Mouse (Mus musculus) bone marrow macrophage, adult 2 months (primary cell): ENCODE results near the gene Ppp2r5a. TPM values are rescaled to one million over a fixed set of nuclear protein-coding genes. Genes with fewer than 3 reads are reported as not detected.

Source experiments
- H3K27ac ChIP-seq: 2 replicates; pipeline ENCODE4 v1.5.1; 2012; ENCODE audit warnings: low read depth, low read length; ENCODE audit not compliant: insufficient read depth
- H3K4me1 ChIP-seq: 2 replicates; pipeline ENCODE4 v1.6.1; 2012; ENCODE audit warnings: low read length; ENCODE audit not compliant: control insufficient read depth, insufficient read depth
- H3K4me3 ChIP-seq: 2 replicates; pipeline ENCODE4 v1.5.1; 2012; ENCODE audit warnings: mild to moderate bottlenecking, low read length, moderate library complexity; ENCODE audit not compliant: insufficient read depth
- CTCF ChIP-seq: IDR thresholded peaks from 2 replicates; pipeline ENCODE4 v1.5.1; 2012; ENCODE audit warnings: low read depth, mild to moderate bottlenecking, low read length, moderate library complexity
- POLR2A ChIP-seq: IDR thresholded peaks from 2 replicates; pipeline ENCODE4 v1.6.1; 2012; ENCODE audit warnings: mild to moderate bottlenecking, low read depth, low read length, borderline replicate concordance
- polyA plus RNA-seq: library from polyadenylated mRNA; stranded (reverse); fragments of >200 nt; gene quantifications from 2 replicates; pipeline ENCODE4 v1.2.4, GENCODE M21; 2012; ENCODE audit not compliant: missing spikeins, insufficient read depth, insufficient read length

Ppp2r5a gene
- polyA plus RNA-seq, 1 experiment, result 113 TPM

DNA sequence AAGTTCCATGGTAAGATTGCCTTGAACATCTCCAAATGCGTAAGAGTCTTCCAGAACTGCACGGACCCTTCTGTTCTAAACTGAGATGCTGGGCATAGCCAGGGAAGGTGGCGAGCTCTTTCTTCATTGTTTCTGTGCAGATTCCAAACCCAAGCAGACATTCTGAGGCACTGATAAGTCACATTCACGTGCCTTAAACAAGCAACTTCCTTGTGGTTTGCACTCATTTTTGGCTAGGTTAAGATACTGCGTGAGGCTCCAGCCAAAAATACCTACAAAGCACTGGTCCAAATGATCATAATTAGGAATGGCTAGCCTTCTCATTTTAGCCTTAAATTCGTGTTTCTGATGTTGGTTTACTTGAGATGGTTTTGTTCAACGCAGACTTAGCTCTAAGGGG lies 43.6 kb downstream of the Ppp2r5a start:
- no peak for TF ChIP-seq POLR2A
- no peak for TF ChIP-seq CTCF
- H3K4me1 ChIP-seq, result no peaks in the 10 kb centered on the region

DNA sequence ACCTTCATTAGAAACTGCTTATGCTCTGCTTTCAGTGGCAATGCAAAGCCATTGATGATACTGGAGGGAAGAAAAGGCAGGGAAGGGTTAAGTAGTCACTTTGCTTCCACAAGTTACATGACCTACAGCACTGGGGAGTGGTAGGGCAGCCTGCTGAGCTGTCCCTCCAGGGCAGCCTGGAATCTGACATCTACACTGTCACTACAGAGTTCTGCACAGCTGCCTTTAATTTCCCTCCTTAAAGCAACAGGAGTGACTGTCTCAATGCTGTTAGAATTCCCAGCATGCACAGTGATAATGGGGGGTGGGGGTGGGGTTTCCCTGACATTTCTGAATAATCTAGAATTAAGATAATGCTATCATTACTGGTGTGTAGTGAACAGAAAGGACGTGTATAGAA lies 46.1 kb downstream of the Ppp2r5a start:
- H3K4me1 ChIP-seq, result no peaks in the 10 kb centered on the region
- no peak overlapping the region for H3K4me3 ChIP-seq
- TF ChIP-seq POLR2A (no peak), CTCF (no peak)
- H3K27ac ChIP-seq, result no peak overlapping the region

More for the DNA sequence above, 43.6 kb downstream of the Ppp2r5a start:
- Histone ChIP-seq H3K27ac (no peak overlapping the region), H3K4me3 (no peak overlapping the region)

DNA sequence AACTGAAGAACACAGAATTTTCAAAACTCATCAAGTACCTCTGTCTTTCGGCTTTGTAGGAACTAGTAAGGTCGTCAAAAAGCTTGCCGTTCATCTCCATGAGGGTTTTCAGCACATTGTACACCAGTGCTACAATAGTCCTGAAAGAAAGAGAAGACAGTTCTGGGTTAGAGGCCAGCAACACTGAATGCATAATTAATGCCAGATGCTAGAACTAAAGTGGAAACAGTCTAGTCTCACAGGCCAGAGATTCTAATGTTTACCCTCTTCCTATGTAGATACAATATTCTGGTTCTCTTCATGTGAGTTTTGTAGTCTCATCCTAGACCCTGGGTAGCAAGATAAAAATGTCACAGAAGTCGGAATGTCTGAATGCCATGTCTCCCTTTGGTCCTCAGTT lies 49.2 kb downstream of the Ppp2r5a start:
- Histone ChIP-seq H3K4me3 (no peak overlapping the region), H3K4me1 (peaks cover 10% of the 10 kb centered on the region), H3K27ac (no peak overlapping the region)
- TF ChIP-seq POLR2A (no peak), CTCF (no peak)

DNA sequence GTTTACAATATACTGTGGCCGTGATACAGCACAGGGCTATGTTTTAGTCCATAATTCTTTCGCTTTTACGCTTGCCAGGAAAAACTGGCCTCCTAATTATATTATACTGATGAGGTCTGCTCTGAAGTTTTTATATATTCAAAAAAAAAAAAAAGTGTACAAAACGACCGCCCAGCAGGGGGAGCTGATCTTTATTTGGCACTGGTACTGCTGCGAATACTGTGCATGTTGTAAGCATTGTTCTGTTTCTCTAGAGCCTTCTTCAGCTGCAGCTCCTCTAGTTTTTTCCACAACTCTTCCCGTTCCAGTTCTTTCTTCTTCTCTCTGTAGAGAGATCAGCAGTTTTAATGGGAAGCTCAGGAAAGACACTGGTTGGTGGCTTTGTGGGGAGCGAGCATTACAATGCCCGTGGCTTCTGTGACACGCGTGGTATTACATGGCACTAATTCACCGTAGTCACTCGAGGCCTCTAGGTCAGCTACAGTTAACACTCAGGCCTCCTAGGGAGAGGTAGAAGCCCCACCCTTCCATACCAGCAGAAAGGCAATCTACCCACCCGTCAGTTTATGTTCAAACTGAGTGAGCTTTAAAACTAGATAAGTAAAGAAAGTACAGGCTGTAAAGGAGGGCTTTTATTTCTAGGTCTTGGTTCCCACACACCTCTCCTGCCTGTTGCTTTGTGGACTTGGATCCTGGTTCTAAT lies 50.1 kb downstream of the Ppp2r5a start:
- Histone ChIP-seq H3K4me3 (no peak overlapping the region), H3K4me1 (peaks cover 10% of the 10 kb centered on the region), H3K27ac (no peak overlapping the region)
- TF ChIP-seq POLR2A (no peak), CTCF (no peak)

DNA sequence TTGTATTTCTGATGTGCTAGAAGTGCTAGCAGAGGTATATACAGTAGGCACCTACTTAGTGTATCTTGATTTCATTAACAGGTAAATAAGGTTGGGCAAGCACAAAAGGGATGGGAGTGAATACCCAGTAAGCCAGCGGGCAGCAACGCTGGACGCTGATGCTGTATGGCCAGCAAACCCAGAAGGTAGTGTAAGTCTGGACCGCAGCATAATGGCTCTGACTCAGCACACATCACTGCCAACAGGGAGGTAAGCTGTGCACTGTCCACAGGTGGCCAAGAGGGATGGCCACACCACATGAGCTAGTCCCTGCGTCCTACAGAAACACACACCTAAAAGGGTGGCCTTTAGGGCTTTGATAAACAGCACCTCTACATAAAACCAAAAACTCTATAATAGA lies 52.7 kb downstream of the Ppp2r5a start:
- TF ChIP-seq CTCF (no peak), POLR2A (no peak)
- peaks cover 10% of the 10 kb centered on the region for H3K4me1 ChIP-seq
- H3K27ac ChIP-seq, result no peak overlapping the region
- H3K4me3 ChIP-seq, result no peak overlapping the region

DNA sequence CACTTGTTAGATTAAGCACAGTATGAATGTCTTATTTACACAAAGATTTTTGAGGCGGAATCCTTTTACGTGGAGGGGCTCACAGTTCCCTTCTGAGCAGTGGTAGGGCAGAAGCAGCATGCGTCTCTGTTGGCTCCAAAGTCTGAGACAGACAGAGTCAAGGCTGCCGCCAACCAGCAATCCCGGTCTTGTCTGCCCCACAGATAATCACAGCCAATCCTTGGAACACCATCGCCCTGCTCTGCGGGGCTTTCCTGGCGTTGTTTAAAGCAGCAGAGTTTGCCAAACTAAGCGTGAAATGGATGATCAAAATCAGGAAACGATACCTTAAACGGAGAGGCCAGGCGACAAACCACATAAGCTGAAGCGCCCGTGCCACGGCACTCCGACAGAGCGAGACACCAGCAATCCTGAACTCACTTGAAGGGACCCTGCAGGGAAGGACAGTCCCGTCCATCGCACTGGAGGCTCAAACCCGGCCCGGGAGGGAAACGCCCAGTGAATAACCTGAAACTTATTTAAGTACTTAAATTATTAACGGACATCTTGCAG lies 53.5 kb downstream of the Ppp2r5a start:
- Histone ChIP-seq H3K27ac (no peak overlapping the region), H3K4me3 (no peak overlapping the region), H3K4me1 (peaks cover 10% of the 10 kb centered on the region)
- TF ChIP-seq POLR2A, result no peak
- TF ChIP-seq CTCF, result no peak

DNA sequence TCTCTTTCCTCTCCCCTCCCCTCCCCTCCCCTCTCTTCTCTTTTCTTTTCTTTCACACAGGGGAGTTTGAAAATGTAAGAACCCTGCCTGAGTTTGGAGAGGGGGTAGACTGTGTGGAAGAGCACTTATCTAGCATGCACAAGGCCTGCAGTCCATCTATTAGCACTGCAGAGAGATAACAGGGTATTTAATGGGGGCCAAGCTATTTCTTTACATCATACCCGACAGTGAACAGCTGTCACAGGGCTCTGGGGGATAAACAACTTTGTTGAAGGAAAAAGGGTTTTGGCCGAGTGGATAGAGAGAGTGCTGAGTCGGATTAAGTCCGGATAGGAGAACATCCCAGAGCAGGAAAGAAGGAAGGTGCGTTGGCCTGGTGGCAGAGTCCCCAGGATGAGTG lies 54.1 kb downstream of the Ppp2r5a start:
- Histone ChIP-seq H3K4me1 (peaks cover 10% of the 10 kb centered on the region), H3K4me3 (no peak overlapping the region), H3K27ac (no peak overlapping the region)
- no peak for TF ChIP-seq POLR2A
- TF ChIP-seq CTCF, result no peak

DNA sequence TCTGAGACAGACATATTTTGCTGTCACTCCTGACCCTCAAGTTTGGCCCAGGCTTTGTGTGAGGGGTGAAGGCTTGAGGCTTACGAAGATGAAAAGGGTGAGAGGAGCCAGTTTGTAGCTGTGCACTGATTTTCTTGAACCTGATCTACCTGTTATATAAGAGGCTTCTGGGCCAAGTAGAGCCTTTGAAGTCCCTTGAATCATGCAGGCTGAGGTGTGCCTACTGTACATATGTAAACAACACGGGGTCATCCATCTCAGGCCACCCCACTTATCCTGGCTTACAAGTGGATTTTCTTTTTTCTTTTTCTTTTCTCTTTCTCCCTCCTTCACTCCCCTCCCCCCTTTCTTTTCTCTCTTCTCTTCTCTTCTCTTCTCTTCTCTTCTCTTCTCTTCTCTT lies 54.5 kb downstream of the Ppp2r5a start:
- no peak overlapping the region for H3K27ac ChIP-seq
- no peak for TF ChIP-seq POLR2A
- no peak for TF ChIP-seq CTCF
- H3K4me1 ChIP-seq, result peaks cover 10% of the 10 kb centered on the region
- no peak overlapping the region for H3K4me3 ChIP-seq

DNA sequence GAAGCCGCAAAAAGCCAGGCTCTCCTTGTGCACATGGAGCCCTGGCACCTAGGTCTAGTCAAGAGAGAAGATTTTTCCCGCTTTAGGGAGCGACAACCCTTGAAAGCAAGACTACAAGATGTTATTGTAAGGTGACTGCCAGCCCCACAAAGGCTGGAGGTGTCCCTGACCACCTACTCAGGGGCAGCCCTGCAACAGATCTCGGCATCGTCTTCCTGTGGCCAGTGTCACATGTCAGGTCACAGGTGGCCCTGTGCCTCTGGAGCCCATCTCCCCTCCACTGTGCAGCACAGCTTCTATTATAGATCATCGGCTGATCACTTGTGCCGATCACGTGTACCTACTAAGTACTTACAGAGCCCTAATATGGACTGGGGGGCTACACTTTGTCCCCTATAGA lies 55.5 kb downstream of the Ppp2r5a start:
- Histone ChIP-seq H3K4me1 (peaks cover 10% of the 10 kb centered on the region), H3K4me3 (no peak overlapping the region), H3K27ac (no peak overlapping the region)
- no peak for TF ChIP-seq POLR2A
- TF ChIP-seq CTCF, result no peak

DNA sequence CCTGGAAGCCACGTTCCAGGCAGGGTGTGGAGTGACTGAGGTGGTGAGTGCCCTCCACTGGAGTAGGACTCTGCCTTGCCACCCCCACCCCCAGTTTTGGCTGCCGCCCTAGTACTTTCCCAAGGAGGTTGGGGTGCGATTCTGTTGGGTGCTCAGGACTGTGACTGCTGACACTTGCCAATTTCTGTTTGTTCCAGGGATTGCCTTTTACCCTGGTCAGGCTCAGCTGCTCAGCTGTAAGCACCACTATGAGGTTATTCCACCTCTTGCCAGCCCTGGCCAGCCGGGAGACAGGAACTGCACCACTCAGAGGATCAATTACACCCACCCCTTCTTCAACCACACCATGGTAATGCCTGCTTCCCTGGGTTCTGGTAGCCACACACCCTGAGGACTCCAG lies 62.5 kb downstream of the Ppp2r5a start:
- TF ChIP-seq CTCF, result no peak
- no peak for TF ChIP-seq POLR2A
- Histone ChIP-seq H3K27ac (no peak overlapping the region), H3K4me3 (no peak overlapping the region), H3K4me1 (peaks cover 6% of the 10 kb centered on the region)

DNA sequence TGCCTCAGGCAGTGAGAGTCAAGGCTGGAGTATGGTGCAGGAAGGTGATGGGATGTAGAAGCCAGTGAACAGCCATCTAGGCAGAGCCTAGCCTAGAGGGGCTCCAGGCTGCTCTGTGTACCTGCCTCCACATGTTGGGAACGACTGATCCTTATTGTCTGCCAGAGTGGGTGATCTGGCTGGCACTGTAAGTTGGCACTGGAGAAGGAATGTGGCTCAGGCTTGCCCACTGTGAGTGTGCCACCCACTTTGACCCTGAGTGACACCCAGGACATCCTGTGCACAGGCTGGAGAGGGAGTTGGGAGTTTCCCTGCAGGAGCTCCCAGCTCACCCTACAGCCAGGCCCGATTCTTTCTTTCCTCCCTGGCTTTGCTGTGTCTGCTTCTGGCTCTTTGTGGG lies 63.2 kb downstream of the Ppp2r5a start:
- Histone ChIP-seq H3K27ac (no peak overlapping the region), H3K4me1 (peaks cover 11% of the 10 kb centered on the region), H3K4me3 (no peak overlapping the region)
- TF ChIP-seq POLR2A (no peak), CTCF (no peak)
